Mouse (Mus musculus) left cerebral cortex, adult 11 months (tissue): ENCODE data around the gene Fam172a.

Experiments used
- DNase-seq: peaks from one replicate; pipeline ENCODE4 v3.0.0; 2022; ENCODE audit warnings: low spot score

Fam172a gene

GRCm38 (mm10) chr13:78198871-78199641 is 497.2 kb downstream of the Fam172a start:
- no peak for DNase-seq

- DNase-seq = no peak
Observed at GRCm38 (mm10) chr13:78199642-78200160, 497.9 kb downstream of the Fam172a start, which contains the start of gene Nr2f1. TSS of gene Nr2f1 (minus strand) at chr13:78199757.

DNA sequence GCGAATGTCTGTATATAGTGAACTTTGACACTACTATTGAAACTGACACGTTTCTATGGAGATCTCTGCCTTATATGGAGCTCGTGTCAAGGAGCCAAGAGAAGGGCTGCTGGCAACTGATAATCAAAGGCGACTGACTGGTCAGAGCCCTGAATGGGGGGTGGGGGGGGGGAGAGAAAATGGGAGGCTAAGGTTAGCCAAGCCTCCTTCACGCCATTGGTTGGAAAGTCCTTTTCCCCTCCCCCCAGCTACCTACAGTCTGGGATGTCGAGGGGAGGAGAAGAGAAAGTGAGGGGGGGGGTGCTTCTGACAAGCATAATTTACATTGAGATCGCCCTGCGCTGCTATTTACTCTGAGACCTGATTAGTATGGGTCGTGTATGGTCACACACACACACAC is 498.6 kb downstream of the Fam172a start:
- DNase-seq = no peak

DNA sequence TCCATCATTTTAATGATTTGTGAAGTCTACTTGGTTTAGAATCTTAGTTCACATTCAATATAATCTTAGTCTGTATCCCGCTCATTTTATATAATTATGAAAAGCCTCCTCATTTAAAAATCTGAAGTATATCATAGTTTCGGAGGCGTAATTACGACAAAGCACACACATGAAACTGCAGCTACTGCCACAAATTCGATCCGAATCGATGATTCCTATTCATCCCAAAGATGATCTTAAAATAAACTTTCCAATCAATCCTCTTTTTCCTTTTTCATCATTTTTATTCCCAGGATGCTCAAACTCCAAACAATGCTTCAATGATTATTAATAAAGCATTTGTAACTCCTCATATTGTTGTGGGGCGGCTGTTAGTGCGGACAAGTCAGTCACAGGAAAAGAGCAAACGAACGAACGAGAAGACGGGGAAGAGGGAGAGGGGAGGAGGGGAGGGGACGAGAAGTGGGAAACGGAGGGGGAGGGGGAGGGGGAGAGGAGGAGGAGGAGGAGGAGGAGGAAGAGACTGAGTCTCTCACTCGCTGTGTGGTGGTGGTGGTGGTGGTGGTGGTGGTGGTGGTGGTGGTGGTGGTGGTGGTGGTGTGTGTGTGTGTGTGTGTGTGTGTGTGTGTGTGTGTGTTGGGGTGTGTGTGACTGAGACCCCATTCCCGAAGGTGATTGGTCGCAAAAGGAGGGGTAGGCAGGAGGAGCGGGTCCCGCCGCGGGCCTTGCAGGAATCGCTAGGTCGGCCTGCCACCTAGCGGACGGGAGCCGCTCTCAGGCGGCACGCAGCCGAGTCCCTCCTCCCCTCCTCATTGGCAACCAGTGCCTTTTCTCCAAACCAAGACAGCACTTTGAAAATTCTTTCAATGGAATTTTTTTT is 499.4 kb downstream of the Fam172a start:
- DNase-seq = peak; percentile 86

- DNase-seq = no peak
Observed at GRCm38 (mm10) chr13:78201871-78202565, 500.2 kb downstream of the Fam172a start.

DNA sequence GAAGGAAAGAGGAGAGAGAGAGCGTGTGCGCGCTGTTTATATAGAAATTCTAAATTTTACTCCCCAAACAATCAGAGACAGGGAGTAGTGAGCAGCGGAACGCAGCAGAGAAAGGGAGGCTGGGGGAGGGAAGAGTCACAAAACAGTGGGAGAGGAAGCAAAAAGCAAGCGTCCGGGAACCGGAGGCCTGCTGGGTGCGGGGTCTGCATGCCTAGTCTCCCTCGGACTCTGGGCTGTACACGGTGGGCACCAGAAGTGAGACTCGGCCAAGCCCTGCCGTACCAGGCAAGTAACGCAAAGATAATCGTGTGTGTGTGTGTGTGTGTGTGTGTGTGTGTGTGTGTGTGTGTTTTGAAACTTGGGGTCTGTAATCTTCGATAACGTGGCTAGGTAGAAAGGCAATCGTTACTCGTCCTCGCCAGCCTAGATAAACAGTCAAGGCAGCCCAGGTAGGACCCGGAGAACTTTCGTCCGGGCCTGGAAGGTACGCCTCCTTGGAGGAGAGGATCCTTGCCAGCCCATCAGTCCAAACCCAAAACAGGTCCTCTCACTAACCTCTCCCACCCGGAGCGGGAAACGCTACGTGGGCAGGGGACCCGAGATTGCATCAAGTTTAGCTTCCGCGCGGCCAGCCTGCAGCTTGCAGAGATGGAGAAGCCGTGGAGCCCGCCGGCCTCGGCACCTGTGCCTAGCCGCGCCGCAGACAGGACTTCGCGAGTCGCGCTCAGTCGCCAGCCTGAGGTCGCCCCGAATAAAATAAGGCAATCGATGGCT is 500.9 kb downstream of the Fam172a start:
- no peak for DNase-seq

DNA sequence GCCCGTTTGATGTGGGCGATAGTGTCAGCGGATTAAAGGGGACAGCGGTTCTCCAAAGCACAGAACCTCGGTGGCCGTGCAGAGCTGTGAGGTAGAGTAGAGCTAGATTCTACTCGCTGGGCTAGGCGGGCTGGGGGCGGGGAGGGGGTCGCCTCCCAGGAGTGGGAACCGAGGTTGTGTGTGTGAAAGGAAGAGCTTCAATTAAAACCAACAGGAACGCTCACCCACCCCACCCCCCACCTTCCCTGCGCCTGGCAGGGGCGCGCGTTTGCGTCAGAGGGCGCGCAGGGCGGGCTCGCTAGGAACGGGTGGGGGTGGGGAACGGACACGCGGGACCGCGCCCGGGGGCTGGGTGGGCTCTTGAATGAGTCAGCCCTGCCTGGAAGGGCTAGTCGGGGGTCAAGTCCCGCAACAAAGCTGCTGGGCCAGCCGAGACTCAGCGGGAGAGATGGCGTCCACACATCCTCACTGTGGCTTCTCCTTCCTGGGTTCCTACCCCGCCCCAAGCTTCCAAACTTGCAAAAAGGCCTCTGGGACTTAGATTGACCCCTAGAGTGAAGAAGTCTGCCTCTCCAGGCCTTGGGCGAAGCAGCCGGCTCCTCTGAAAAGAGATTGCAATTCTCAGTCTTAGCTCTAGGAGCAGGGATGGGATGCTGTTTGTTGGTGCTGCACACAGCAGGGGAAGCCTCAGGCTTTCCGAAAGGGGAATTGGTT is 501.7 kb downstream of the Fam172a start:
- no peak for DNase-seq

DNA sequence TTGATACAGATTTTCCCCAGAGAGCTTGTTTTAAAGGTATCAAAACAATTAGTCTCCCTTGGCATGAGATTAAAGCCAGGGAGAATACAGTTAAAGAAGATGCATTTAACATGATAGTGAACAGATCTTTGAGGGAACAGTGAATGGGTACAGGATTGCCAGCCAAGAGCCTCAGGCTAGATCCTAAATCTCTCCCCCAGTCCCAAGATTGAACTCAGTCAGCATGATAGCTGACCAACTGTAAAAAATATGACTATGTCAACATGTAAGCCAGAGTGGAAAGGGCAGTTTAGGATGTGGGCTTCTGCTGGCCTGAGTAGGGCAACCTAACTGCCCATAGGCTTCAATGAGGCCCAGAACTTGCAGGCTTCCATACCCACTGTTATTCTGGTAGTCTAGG is 503.6 kb downstream of the Fam172a start:
- DNase-seq = no peak

GRCm38 (mm10) chr13:78206891-78207430 is 505.1 kb downstream of the Fam172a start:
- no peak for DNase-seq

GRCm38 (mm10) chr13:78207796-78208645 is 506.2 kb downstream of the Fam172a start:
- DNase-seq = no peak

GRCm38 (mm10) chr13:78208689-78209410 is 507.0 kb downstream of the Fam172a start:
- no peak for DNase-seq

DNA sequence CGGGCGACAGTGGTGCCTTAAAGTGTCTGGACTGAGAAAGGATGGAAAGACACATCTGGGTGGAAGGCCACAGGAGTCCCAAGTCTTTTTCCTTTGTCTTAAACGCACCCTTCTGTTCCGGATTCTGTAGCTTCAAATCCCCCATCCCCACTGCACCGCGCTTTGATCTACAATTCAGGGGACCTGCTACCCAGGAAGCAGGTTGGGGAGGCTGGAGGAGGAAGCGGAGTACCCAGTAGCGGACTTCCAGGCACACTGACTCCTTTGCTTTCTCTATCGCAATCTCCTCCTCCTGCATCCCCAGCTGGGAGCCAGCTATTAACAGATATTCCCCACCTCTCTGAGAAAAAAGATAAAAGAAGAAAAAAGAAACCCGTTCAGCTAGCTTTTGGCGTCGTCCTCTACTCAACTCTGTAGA is 507.8 kb downstream of the Fam172a start:
- DNase-seq = no peak

- no peak for DNase-seq
Observed at GRCm38 (mm10) chr13:78210029-78210747, 508.4 kb downstream of the Fam172a start.

GRCm38 (mm10) chr13:78210748-78211089 is 508.9 kb downstream of the Fam172a start:
- no peak for DNase-seq

DNA sequence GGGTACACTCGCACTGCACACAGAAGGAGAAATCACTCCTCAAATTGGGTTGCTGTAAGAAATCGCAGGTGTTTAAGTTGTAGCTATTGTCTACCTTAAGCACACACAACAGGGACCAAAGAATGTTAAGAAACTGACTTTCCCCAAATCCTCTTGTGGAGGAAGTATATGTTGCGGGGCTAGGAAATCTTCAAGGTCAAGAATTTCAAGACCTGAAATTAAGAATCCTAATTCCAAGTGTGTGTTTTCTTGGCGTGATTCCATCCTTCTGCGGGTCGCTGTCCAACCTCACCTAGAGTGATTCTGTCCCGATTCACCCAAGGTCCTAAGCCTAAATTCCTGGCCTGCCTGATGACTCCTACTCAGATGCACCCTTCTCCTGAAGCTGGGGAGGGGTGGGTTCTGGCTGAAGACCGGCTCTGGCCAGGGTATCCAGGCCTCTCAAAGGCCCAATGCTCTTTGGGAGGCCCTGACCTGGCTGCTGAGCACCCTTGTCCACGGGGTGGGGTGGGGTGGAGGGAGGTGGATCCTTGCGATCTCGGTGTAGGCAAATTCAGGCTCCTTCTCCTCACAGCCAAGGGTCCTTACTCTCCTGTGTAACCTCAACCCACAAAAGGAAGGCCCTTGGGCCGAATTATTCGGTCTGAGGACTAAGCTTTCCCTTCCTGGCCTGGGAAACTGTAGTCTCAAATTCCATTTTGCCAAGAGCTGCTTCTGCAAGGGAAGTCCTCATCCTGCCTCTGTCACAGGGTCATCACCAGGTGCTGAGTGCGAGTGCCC is 509.6 kb downstream of the Fam172a start:
- DNase-seq = no peak

DNA sequence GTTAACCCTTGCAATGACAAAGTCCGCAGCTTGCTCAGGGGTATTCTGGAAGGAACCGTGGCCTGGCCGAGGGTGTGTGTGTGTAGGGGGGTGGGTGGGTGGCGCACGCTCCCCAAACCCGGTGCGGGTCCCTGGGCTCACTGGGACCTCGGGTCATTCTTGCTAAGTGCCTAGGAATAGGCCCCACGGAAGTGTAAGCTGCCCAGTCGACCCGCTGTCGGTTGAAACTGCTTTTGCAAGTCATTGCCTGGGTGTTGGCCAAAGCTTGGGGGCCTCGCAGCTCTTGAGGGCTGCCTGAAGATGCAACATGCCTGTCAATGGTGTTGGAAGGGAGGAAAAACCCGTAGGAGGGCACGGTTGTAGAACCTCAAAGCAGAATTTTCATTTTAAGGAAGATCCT is 510.3 kb downstream of the Fam172a start:
- no peak for DNase-seq

- no peak for DNase-seq
Observed at GRCm38 (mm10) chr13:78213155-78213554, 511.3 kb downstream of the Fam172a start.
